Mouse (Mus musculus) cerebellum, adult 2 months (tissue): ENCODE results near the gene Il10.

Source experiments
- CTCF ChIP-seq: fragments of 200-500 bp; IDR thresholded peaks from 2 replicates; pipeline ENCODE4 v1.5.1; 2011; ENCODE audit warnings: low read depth, mild to moderate bottlenecking, control low read depth, low read length, moderate library complexity, borderline replicate concordance; ENCODE audit not compliant: insufficient read depth
- POLR2A ChIP-seq: fragments of 200-500 bp; IDR thresholded peaks from 2 replicates; pipeline ENCODE4 v1.6.1; 2011; ENCODE audit warnings: low read length, control low read depth, borderline replicate concordance; ENCODE audit not compliant: insufficient read depth

GRCm38 (mm10) chr1:131053239-131053638, 33.6 kb downstream of the Il10 start:
- TF ChIP-seq POLR2A (no peak), CTCF (peak; percentile 83)
